Mouse (Mus musculus) left cerebral cortex, postnatal 10 days (tissue): ENCODE data around the gene Cnp. TPM values are rescaled to one million over a fixed set of nuclear protein-coding genes. Genes with fewer than 3 reads are reported as not detected.
A peak's percentile ranks its signal among the peaks of the same experiment; 100 is the strongest.

Source experiments
- DNase-seq, 2 experiments: peaks; one replicate each; pipeline ENCODE4 v3.0.0; 2021 to 2022; ENCODE audit warnings: low spot score in 2 of 2, mixed read lengths in 1 of 2; ENCODE audit errors: extremely low spot score in 1 of 2
- intact Hi-C: fragments of 180-260 bp; cut with DNase I; formaldehyde crosslinking; loops from one replicate; pipeline ENCODE4 v1.15.1; 2025
- total RNA-seq, 2 experiments: library from RNA; stranded (reverse); gene quantifications; 2 replicates each; pipeline ENCODE4 v1.2.3; 2021

Gene Cnp
- total RNA-seq, 2 experiments from 2014 or later: 73.3 to 104 TPM

DNA sequence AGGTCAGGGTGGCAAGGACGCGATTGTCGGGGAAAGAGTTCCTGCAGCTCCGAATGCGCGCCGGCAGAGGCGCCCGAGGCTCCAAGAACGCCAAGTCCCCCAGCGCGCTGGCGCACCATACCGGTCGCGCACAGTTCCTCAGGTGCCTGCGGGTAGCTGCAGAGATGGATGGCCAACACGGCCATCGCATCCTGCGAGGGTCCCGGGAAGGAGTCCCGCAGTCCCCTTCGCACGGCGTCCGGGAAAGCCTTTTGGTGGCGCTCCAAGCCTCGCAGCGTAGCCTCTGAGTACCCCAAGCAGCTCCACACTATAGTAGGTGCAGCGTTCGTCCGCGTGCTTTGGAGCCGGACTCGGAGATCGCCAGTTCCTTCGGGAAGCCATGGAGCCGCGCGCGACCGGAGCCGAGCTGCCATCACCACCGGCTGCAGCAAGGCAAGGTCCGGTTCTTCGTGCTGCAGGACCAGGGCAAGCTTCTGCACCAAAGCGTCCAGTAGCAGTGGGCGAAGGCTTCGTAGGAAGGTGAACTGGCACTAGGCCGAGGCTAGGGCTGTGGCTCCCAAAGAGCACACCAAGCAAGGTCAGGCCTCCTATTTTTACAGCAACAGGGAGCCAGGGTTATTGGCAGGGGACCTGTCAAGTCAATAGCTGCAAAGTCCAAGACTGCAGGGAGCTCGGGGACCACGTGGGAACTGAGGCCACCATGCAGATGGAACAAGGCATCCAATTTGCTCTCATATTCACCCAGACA lies 65.6 kb downstream of the Cnp start:
- intact Hi-C loops: no loop called here

More for the DNA sequence above, 65.6 kb downstream of the Cnp start:
- peak in 1 of 2 experiments; percentile 63 for DNase-seq

Other genes starting within 250 kb of the Cnp start
- not detected for gene Gast, start 240.5 kb upstream of the Cnp start, total RNA-seq
- gene Hap1, start 218.8 kb upstream of the Cnp start, total RNA-seq: 100 to 1,000 TPM; 109 to 139 TPM
- 10 to 100 TPM; 46.3 to 49.9 TPM for gene Jup, start 177.1 kb upstream of the Cnp start, total RNA-seq
- 1 to 10 TPM; 6.7 to 7.1 TPM for gene P3h4, start 160.1 kb upstream of the Cnp start, total RNA-seq
- gene Fkbp10, start 159.2 kb upstream of the Cnp start, total RNA-seq: 10 to 100 TPM; 12.2 to 13.1 TPM
- gene Nt5c3b, start 133.1 kb upstream of the Cnp start, total RNA-seq: 10 to 100 TPM; 71.4 to 77.1 TPM
- 1 to 10 TPM; 1.6 to 1.9 TPM for gene Klhl10, start 133.0 kb upstream of the Cnp start, total RNA-seq
- gene Klhl11, start 102.2 kb upstream of the Cnp start, total RNA-seq: 10 to 100 TPM; 64.3 to 67.2 TPM
- 100 to 1,000 TPM; 138 to 151 TPM for gene Acly, start 46.9 kb upstream of the Cnp start, total RNA-seq
- gene Ttc25, start 29.3 kb upstream of the Cnp start, total RNA-seq: under 1 TPM; 0.53 to 0.77 TPM
- 10 to 100 TPM; 28.1 to 29.6 TPM for gene Nkiras2, start 44.3 kb downstream of the Cnp start, total RNA-seq
- 100 to 1,000 TPM; 234 to 253 TPM for gene Dnajc7, start 45.3 kb downstream of the Cnp start, total RNA-seq
- gene Zfp385c, start 117.6 kb downstream of the Cnp start, total RNA-seq: under 1 TPM; 0.21 to 0.75 TPM
- gene Dhx58, start 129.4 kb downstream of the Cnp start, total RNA-seq: 1 to 10 TPM; 1.8 to 1.9 TPM
- gene Kat2a, start 137.6 kb downstream of the Cnp start, total RNA-seq: 10 to 100 TPM; 68.3 to 68.6 TPM
- gene Hspb9, start 138.9 kb downstream of the Cnp start, total RNA-seq: not detected
- gene Rab5c, start 163.3 kb downstream of the Cnp start, total RNA-seq: 100 to 1,000 TPM; 162 to 167 TPM
- 1 to 10 TPM; 7.8 to 9.5 TPM for gene Kcnh4, start 185.0 kb downstream of the Cnp start, total RNA-seq
- gene Hcrt, start 188.0 kb downstream of the Cnp start, total RNA-seq: under 1 TPM in 1 of 2 experiments, not detected in 1; 0.86 TPM
- gene Ghdc, start 196.1 kb downstream of the Cnp start, total RNA-seq: 1 to 10 TPM; 5.9 to 7.6 TPM